In the genomic region with DNA sequence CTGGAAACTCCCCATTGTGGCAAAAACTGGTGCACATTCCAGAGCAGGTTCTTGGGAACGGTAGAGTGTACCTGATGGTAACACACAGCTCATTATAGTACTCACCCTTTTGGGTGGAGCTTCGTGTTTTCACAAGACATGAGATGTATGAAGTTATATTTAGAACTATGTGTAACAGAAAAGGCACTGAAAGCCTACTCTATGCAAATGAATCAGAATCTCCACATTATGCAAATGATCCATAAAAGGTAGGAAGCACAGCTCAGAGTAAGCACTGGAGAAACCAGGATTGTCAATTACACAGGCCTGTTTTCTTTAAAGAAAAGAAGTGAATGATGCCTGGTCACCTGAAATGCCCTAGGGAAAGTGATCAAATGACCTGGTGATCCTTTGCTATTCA, we compare ENCODE assay signal across 32 mouse cellular contexts. TPM values are rescaled to one million over a fixed set of nuclear protein-coding genes. Genes with fewer than 3 reads are reported as not detected.
"Had no signal": no experiment of that assay in that cellular context is flagged by ENCODE, and none has a peak within 500 bp of the region (broad histone marks: within the 10 kb centered on the region; RNA-seq: fewer than 3 reads in every experiment).

No protein-coding gene starts in this region.

RNA-seq across cellular contexts. Expression of a gene that starts 14.9 kb away (rescaled TPM):
- polyA plus RNA-seq: embryonic facial prominence, embryonic 10.5 days; embryonic facial prominence, embryonic 11.5 days; embryonic facial prominence, embryonic 12.5 days; embryonic facial prominence, embryonic 13.5 days; embryonic facial prominence, embryonic 14.5 days; erythroblast, embryonic 14.5 days; forebrain, embryonic 10.5 days; forebrain, embryonic 11.5 days; forebrain, embryonic 12.5 days; forebrain, embryonic 13.5 days; forebrain, embryonic 14.5 days; forebrain, embryonic 15.5 days; forebrain, embryonic 16.5 days; heart, embryonic 10.5 days; heart, embryonic 11.5 days had no signal

RNA-seq across cellular contexts. Expression of a gene that starts 36.1 kb away (rescaled TPM):
- total RNA-seq: common myeloid progenitor, adult 5-6 weeks; gastrocnemius, adult 18-20 months; gastrocnemius, adult 2 months; gastrocnemius, adult 8-10 months; gastrocnemius, postnatal 10 days; gastrocnemius, postnatal 14 days; gastrocnemius, postnatal 25 days; gastrocnemius, postnatal 36 days; gastrocnemius, postnatal 4 days; granulocyte monocyte progenitor cell, adult 5-6 weeks; heart, adult 18-20 months; heart, adult 2 months; heart, adult 8-10 months had no signal
- polyA plus RNA-seq: cortical plate, adult 2 months; embryonic facial prominence, embryonic 10.5 days; embryonic facial prominence, embryonic 11.5 days; embryonic facial prominence, embryonic 12.5 days; embryonic facial prominence, embryonic 13.5 days; embryonic facial prominence, embryonic 14.5 days; embryonic facial prominence, embryonic 15.5 days; erythroblast, embryonic 14.5 days; forebrain, embryonic 10.5 days; forebrain, embryonic 11.5 days; forebrain, embryonic 12.5 days; forebrain, embryonic 13.5 days; forebrain, embryonic 14.5 days; forebrain, embryonic 15.5 days; forebrain, embryonic 16.5 days; frontal cortex, adult 2 months; gonadal fat pad, adult 2 months; heart, adult 2 months; heart, embryonic 10.5 days; heart, embryonic 11.5 days had no signal
